Mouse (Mus musculus) Patski (cell line): ENCODE measurements around the gene Elavl1. TPM values are rescaled to one million over a fixed set of nuclear protein-coding genes. Genes with fewer than 3 reads are reported as not detected.

ENCODE experiments used
- ATAC-seq: fragments of 100-300 bp; one replicate; pipeline ENCODE4 v1.8.0; 2021
- CTCF ChIA-PET: fragments of 350-600 bp; sonication (Branson Sonifier 250); formaldehyde crosslinking; loops from one replicate; lab custom pipeline; 2022; ENCODE audit warnings: inconsistent platforms; lab: Charles Lee
- POLR2A ChIA-PET: fragments of 350-600 bp; sonication (Branson Sonifier 250); formaldehyde crosslinking; loops from one replicate; lab custom pipeline; 2022; ENCODE audit warnings: antibody characterized with exemption, inconsistent platforms; lab: Charles Lee
- DNase-seq: peaks from one replicate; pipeline ENCODE4 v3.0.0-alpha.2; 2011; ENCODE audit warnings: low read depth, low spot score
- H3K27me3 ChIP-seq: fragments of 371-371 bp; one replicate; pipeline ENCODE4 v1.5.1; 2021
- CTCF ChIP-seq: fragments of 100-300 bp; IDR thresholded peaks from one replicate; pipeline ENCODE4 v1.5.1; 2021
- in situ Hi-C: fragments of 300-500 bp; cut with MboI; formaldehyde crosslinking; loops from 3 replicates; pipeline ENCODE4 v1.11.1; 2018; ENCODE audit warnings: low pct_unique_long_range_greater_than_20kb, mixed read lengths
- polyA plus RNA-seq: library from polyadenylated mRNA; unstranded; gene quantifications from one replicate; pipeline ENCODE4 v1.2.3, GENCODE M21; 2021

The Elavl1 gene
- polyA plus RNA-seq, 1 experiment from 2014 or later = 66.1 TPM

DNA sequence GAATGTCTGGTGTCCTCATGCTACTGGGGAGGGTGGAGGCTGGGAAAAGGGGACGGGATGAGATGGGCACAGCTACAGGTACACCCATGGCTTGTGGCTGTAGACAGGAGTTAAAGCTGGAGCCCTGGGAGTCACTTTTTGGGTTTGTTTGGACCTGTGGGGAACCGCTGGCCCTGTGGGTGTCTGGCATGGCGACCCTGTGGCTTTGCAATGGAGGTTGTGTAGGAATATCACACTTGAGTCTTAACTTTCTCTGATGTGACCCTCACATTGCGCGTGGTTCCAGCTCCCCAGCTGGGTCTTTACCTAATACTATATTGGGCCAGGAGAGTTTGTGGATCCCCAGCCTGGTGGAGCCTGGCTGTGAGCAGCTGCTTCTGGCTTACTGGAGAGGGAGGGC is 80.2 kb downstream of the Elavl1 start:
- ChIA-PET POLR2A (no interaction called here), CTCF (interaction anchor here (1.2 to 2.1 kb wide), 2 partner anchors 32 to 52 kb away, joined by 3 to 5 read pairs; no protein-coding TSS in a partner anchor)
- no peak for ATAC-seq
- H3K27me3 ChIP-seq = no peaks in the 10 kb centered on the region
- TF ChIP-seq CTCF = no peak
- DNase-seq = no peak
- in situ Hi-C loops = no loop called here

DNA sequence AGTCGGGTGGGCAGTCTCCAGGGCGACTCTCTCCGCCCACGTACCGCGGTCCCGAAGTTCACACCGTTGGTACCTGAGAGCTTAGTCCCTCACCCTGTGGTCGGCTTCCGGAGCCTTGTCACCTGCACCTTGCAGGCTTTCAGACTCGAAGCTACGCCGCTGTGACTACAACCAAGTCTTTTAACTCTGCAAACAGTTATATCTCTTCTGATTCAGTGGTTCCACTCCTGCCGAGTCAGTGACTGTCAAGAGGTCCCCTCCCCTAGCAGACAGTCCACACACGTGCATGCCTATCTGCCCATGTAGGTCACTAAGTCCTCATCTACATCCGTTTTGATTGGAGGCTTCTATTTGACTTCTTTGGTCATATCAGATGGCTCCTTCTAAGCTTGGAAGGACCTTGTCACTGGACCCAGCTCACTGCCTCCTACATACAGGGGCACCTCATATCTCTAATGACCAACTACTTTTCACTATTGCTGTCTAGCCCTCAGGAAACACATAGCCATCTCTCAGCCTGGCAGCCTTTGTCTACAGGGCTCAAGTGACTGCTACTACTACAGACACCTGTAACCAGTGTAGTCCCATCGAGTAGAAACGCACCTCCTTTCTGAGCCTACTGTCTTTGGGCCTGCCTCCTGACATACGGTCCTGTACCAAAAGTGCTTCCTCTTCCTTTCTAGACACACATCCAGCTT is 85.9 kb downstream of the Elavl1 start:
- in situ Hi-C loops = no loop called here
- ChIA-PET CTCF (interaction anchor here (1.5 to 4.8 kb wide), 3 partner anchors 10 to 39 kb away, joined by 3 to 37 read pairs (median 12); partner anchors contain the start of gene Tgfbr3l), POLR2A (interaction anchor here (0.9 to 3.7 kb wide), 4 partner anchors 10 to 37 kb away, joined by 3 to 20 read pairs (median 3); partner anchors contain the start of gene Tgfbr3l)
- DNase-seq (no peak), ATAC-seq (no peak)
- no peak for TF ChIP-seq CTCF
- no peaks in the 10 kb centered on the region for H3K27me3 ChIP-seq

DNA sequence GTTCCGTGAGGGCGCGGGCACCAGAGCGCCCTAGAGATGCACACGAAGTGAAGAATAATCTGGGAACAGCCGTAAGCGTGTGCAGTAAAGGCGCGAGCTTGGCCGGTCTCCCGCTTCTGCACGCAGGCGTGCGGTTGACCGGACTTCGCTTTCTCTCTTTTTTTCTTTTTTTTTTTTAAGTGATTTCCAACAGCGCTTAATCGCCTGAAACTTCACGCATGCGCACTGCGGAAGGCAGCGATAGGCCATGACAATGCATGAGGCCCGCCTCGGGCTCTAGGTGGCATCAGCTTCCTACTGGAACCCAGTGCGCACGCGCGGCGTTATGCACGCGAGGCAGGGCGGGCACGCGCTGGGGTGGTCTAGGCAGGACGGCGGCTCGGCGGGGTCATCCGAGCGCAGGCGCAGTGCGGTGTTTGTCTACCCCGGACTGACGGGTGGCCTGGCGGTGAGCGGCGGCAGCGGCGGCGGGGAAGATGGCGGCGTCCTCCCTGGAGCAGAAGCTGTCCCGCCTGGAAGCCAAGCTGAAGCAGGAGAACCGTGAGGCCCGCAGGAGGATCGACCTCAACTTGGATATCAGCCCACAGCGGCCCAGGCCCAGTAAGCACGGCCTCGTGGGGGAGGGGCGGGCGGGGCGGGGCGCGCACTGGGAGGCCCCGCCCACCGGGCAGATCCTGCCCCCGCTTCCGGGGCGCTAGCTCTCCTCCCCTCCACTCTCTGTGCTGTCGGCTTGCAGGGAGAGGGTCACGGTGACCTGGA is 86.6 kb downstream of the Elavl1 start, which contains the start of the genes Map2k7 and Gm49320:
Gene Map2k7, plus strand, starts transcription at position 307 of the 759 bp plus-strand sequence.
Gene Gm49320, plus strand, starts transcription at position 432 of the 759 bp plus-strand sequence.
- ChIA-PET POLR2A (interaction anchor here (0.7 to 3.7 kb wide), 5 partner anchors 11 to 65 kb away, joined by 3 to 20 read pairs (median 3); partner anchors contain the start of gene Tgfbr3l), CTCF (interaction anchor here (0.7 to 4.8 kb wide), 5 partner anchors 10 to 39 kb away, joined by 3 to 37 read pairs (median 3); partner anchors contain the start of gene Tgfbr3l)
- DNase-seq = peak; percentile 98
- TF ChIP-seq CTCF = no peak
- in situ Hi-C loops = no loop called here
- peak; percentile 87 for ATAC-seq
- no peaks in the 10 kb centered on the region for H3K27me3 ChIP-seq

DNA sequence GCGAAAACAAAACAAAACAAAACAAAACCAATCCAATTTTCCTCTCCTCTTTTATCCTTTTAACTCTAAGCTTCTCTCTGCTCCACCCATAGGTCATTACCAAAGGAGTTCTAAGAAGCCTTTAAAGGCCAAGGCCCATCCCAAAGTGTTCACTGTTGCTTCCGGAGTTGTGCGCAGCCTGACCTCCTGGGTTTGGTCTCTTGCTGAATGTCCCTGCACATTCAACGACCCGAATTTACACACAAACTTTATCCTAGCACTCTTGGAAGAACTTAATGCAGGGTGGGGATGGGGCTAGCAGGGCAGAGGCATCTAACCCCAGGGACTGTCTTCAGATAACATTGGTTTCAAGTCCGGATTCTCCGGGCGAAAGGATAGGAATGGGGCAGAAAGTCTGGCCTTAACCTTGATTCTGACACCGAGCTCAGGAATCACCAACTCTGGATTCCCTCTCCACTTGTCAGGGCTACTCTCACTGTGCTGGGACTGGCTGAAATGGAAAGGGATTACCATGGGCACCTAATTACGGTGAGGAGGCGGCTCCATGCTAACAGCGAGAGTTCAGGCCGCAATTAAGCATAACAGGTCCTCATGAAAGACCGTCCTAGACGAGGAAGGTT is 87.3 kb downstream of the Elavl1 start:
- no peaks in the 10 kb centered on the region for H3K27me3 ChIP-seq
- ATAC-seq (no peak), DNase-seq (no peak)
- no peak for TF ChIP-seq CTCF
- in situ Hi-C loops = no loop called here
- ChIA-PET CTCF (interaction anchor here (0.7 to 4.8 kb wide), 6 partner anchors 9 to 38 kb away, joined by 3 to 37 read pairs (median 4); partner anchors contain the start of gene Tgfbr3l), POLR2A (interaction anchor here (0.7 to 3.7 kb wide), 2 partner anchors 12 to 65 kb away, joined by 3 to 20 read pairs; partner anchors contain the start of gene Tgfbr3l)

Other genes starting within 250 kb of the Elavl1 start
- not detected for gene Cd209f, start 219.6 kb downstream of the Elavl1 start, polyA plus RNA-seq
- not detected for gene Cd209g, start 191.3 kb downstream of the Elavl1 start, polyA plus RNA-seq
- 27.6 TPM for gene Evi5l, start 158.8 kb downstream of the Elavl1 start, polyA plus RNA-seq
- gene Prr36, start 108.0 kb downstream of the Elavl1 start, polyA plus RNA-seq = 0.12 TPM
- 2.4 TPM for gene Lrrc8e, start 98.6 kb downstream of the Elavl1 start, polyA plus RNA-seq
- 63.2 TPM for gene Map2k7, start 86.7 kb downstream of the Elavl1 start, polyA plus RNA-seq
- gene Gm49320, start 86.5 kb downstream of the Elavl1 start, polyA plus RNA-seq = not detected
- gene Tgfbr3l, start 77.2 kb downstream of the Elavl1 start, polyA plus RNA-seq = 4.6 TPM
- 42.7 TPM for gene Snapc2, start 72.3 kb downstream of the Elavl1 start, polyA plus RNA-seq
- gene Ctxn1, start 66.1 kb downstream of the Elavl1 start, polyA plus RNA-seq = 81.0 TPM
- gene Timm44, start 49.5 kb downstream of the Elavl1 start, polyA plus RNA-seq = 86.6 TPM
- 5.6 TPM for gene Ccl25, start 203 bp downstream of the Elavl1 start, polyA plus RNA-seq
- 21.1 TPM for gene Cers4, start 167.6 kb upstream of the Elavl1 start, polyA plus RNA-seq